Mouse (Mus musculus) spleen, adult 12 weeks (tissue): ENCODE measurements around the gene Polr3e.
A peak's percentile ranks its signal among the peaks of the same experiment; 100 is the strongest.
"Not testable (repeated sequence)": the region's sequence is repeated elsewhere in the genome, so short reads cannot be mapped to it uniquely, and the experiment has no call there.

Experiments used
- DNase-seq: peaks from one replicate; pipeline ENCODE4 v3.0.0; 2022; ENCODE audit warnings: low spot score

Polr3e gene

DNA sequence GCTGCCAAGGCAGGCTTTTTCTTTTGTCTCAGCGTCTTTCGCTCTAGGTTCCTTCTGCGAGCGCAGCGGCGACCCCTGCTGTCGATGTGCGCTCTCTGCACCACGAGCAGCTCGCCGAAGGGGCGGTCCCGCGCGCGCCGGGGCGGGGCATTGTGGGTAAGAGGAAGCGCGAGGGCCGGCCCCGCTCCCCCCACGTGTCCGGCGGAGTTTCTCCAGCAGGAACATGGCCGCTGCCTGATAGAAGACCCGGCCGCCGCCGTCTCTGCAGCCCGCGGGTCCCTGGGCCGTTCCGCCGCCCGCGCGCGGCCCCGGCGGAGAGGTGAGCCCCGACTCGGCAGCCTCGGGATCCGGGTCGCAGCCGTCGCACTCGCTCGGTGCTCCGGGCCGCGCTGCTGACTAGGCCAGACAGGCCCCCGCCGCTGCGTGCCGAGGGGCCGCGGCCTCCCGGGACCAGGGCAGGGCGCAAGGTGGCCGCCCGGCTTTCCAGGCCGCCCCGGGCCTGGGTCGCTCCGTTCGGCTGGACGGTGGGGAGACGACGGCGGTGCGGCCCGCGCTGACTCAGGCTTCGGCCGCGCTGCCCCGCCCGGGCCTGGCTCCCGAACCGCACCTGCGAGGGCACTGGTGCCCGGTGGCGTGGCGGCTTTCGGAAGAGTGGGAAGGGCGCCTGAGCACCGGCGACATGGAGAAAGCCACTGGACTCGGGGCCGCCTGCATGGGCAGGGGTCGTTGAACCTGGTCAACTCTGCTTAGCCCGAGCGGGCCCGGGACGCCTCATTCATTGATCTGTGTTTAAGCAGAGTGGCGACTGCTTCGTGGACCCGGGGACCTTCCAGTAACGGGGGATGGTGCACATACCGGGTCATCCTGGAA is at the start of gene Polr3e:
Polr3e (plus strand) TSS at position 153 of the 870 bp plus-strand sequence.
- DNase-seq: peak; percentile 100

DNA sequence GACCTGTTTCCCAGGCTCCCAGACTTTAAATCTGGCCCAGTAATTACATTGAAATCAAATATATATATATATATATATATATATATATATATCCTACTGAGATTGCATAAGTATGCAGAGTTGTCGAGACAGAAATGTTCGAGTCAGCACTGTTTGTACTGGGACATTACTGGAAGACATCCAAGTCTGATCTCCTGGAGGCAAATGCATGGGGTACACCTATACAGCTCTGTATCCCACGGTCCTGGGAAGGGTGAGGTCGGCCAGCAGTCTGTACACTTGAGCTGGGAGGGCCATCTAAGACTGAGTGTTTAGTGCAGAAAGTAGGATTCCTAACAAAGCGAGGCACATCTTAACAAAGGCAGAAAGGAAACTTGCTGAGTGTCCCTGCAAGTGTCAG is 47.7 kb upstream of the Polr3e start:
- no peak for DNase-seq

DNA sequence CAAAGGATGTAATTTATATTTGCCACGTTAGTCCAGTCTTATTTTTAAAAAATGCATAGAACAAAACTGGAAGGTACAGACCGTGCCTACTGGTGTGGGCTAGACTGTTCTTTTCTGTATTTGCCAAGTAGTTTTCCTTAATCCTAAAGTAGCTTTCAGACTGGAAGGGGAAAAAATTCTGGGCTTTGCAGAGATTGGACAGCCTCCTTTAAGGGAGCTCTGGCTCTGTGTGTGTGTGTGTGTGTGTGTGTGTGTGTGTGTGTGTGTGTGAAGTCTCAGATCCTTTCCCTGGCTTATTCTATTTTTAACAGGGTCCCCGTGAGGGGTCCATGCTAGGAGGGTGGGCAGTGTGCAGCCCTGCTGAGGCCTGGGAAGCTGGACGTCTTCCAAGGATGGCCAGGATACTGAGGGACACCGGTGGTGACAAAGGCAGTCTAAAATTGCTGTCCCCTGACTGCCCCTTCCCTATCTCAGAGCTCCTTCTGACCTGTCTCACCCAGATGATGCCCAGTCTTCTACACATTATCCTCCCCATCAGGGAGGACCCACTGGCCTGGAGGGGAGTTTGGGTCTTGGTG is 47.0 kb upstream of the Polr3e start:
- no peak for DNase-seq

DNA sequence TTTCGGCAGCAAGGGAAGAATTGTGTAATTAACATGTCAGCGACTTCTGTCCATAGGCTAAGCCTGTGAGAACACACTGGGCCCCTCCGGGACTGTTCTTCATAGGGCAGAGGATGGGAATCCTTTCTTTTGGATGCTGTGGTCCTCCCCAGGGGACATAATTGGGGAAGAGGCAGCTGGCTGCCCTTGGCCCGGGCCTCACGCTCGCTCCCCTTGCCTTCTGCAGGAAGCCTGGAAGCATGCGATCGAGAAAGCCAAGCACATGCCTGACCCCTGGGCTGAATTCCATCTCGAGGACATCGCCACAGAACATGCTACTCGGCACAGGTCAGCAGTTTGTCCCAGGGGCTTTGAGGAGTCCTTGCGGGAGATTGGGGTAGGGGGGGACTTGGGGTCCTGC is 44.5 kb upstream of the Polr3e start:
- no peak for DNase-seq

DNA sequence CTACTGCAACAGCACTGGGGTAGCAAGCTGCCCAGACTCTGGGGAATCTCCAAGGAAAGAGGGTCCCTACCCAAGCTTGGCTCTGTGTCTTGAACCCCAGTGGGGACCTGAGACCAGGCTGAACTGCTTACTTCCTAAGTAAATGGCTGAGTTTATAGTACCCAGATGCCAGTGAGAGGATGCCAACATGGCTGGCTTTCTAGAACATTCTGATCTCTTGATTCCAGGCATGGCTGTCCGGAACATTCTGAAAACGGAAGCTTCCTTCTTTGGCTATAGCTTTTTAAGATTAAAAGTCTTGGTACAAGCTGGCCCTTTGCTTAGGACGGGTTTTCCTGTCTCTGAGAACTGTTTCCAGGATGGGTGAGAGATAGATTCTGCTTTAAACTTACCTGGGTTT is 43.5 kb upstream of the Polr3e start:
- no peak for DNase-seq

DNA sequence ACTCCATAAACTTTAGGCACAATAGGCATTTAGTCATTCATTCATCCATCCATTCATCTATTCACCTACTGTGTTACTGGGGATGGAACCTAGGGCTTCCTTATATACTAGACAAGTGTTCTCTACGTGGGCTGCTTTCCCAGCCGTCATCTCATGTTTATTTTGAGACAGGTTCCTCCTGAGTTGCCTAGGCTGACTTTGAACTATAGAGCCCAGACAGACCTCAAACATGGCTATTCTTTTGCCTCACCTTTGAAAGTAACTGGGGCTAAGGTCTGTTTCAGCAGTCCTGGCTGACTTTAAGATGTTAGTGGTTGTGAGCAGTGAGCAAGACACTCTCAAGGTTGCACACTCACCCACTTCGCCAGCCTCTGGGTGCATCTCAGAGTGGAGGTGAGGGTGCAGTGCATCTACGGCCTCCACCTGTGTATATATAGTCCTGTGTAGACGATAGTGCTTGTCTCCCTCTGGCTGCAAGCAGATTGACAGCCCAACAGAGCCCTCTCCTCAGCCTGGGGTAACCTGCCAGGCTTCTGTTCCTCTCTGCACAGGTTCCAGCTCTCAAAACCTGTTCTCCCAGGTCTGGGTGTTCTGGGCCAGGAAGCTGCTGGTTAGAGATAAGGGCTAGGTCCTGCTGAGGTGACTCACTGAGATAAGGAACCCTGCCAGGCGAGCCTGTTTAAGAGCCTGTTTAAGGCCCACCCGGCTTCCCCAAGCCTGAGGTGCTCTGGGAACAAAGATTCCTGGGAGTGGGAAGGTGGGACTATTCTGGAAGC is 42.6 kb upstream of the Polr3e start:
- DNase-seq: peak; percentile 62

DNA sequence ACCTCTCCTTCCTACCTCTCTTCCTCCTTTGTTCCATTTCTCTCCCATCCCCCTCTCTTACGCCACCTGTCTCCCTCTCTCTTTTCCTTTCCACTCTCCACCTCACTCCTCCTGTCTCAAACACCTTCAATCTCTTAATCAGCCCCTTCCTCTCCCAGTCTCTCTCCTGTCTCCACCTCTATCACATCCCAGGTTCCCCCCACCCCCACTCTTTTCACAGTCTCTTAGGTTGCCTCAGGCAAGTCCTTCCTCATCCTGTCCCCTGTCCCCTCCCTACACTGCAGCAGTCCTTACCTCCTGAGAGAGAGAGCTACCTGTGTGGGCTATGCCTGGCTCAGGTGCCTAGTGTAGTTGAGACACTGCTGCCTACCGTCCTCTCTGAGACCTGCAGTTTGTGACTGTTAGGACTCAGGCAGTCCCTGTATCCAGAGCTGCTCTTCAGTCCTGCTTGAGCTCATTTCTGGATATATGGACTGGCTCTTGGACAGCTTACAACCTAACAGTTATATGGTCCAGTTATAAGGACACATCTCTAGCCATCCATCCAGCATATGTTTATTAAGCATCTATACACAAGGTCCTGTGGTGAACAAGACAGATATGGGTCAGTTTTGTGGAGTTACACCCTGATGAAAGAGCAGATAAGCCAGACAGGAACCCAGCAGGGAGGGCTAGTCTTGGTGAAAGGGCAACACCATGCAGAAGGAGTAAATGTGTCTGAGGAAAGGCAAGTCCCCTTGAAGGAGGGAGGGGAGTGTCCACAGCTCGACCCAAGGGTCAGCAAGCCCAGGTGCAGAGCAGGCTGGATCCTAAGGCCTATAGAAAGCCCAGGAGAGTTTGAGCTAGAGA is 41.8 kb upstream of the Polr3e start:
- DNase-seq: no peak

DNA sequence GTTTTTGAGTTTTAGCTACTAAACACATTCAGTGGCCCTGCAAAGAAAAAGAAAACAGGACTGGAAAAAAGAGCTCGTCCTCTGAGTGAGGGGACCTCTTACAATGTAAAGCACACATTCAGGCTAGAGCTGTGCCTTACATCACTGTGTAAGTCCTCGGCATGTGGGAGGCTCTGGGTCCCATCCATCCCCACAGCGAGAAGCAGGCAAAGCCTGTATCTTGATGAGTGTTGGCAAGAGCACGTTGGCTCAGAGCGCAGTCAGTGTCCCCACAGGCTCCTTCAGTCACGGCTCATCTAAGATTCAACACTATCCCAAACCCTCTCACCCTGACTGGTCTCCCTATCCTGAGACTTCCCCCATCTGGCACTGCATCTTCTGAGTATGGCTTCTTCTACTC is 39.3 kb upstream of the Polr3e start:
- no peak for DNase-seq

DNA sequence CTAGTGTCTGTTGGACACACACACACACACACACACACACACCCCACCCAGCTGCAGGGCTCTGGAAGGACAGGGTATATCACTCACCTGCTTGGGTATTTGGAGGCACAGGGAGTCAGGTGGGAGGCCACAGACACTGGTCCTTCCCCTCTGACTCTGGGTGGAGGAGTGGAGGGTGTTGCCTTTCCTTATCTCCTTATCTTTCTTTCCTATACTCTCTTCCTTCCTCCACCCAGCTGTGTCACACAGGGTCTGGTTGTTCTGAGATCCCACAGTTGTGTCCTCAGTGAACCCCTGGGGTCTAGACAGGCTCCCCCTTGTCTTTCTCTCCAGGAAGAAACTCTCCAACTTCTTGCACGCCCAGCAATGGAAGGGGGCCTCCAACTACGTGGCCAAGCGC is 37.6 kb upstream of the Polr3e start:
- peak; percentile 27 for DNase-seq

DNA sequence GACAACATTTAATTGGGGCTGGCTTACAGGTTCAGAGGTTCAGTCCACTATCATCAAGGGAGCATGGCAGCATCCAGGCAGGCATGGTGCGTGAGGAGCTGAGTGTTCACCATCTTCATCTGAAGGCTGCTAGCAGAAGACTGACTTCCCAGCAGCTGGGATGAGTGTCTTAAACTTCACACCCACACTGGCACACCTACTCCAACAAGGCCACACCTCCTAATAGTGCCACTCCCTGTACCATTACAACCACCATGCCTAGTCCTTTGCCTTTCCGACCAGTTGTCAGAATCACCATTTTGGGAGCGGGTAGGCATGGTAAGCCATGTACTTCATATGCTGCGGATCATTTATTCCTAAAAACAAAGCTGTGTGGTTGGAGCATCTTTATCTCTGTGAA is 36.8 kb upstream of the Polr3e start:
- no peak for DNase-seq

DNA sequence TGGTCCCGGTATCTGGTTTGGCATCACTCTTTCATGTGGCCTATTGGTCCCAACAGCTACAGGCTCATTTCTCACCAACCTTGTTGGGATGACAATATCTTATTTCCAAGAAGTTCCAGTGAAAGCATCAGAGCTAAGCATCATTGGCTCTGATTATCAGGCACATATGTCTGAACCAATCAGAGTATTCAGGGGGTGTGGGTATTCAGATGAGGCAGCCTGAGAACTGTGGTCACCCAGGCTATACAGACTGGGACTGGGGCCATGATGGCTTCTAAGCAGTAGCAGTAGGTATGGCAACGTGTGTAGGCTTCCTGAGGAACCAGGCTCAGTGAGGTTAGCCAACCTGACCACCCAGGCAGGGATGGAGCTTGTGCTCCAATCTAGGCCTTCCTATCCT is 36.1 kb upstream of the Polr3e start:
- DNase-seq: no peak

DNA sequence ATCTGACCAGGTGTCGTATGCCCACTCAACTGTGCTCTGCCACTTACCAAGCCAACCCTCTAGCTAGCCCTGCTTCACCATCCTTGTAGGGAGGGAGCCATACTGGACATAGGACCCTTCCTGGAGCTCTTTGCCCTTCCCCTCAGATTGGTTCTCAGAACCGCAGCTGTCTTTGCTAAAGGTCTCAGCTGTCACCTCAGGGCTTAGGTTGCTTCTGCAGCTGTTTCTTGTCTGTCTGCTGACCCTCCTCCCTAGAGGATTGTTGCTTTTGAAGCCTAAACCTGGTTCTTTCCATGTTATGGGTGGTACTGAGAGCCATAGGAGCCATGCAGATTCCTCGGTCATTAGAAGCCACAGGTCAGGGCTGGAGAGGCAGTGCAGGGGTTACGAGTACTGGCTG is 34.9 kb upstream of the Polr3e start:
- DNase-seq: no peak

DNA sequence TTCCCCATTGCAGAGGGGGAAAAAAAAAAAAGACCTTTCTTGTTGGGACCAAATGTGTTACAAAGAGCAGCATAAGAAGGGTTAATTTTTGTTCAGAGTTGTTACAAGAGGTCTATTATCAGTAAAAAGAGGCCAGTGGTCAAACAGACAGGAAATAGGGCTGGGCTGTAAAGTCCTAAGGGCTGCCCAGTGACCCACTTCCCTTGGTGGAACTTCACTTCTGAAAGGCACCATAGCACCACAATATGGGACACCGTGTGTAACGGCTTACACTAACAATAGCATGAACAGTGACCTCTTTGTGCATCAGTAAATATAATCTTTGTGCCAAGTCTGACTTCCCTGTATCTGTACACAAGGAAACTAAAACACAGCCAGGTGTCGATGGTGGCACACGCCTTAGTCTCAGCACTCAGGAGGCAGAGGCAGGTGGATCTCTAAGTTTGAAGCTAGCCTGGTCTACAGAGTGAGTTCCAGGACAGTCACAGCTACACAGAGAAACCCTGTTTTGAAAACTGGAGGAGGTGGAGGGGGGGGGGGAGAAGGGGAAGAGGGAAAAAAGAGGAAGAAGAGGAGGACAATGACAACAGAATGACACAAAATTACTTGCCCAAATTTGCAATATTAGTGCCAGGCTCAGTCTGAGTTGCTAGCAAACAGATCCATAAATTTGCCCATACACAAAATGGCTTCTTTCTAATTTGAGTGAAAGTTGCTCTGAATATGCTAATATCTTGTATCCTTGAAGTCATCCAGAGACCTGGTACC is 33.8 kb upstream of the Polr3e start:
- DNase-seq: no peak

DNA sequence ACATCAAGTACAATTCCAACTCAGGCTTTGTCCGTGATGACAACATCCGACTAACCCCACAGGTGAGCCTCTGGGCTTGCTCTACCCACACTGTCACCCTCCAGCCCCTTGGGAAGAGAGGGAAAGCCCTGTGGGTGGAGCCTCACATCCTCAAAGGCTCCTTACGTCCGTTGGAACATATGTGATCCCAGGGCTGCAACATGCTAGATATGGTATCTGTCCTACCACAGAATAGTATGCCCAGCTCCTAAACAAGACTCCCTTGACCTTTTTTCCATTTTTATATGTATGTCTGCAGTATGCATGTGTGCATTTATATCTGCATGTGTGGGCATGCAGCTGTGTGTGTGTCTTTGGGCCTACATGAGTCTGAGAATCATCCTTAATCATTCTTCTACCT is 32.8 kb upstream of the Polr3e start:
- DNase-seq: no peak

DNA sequence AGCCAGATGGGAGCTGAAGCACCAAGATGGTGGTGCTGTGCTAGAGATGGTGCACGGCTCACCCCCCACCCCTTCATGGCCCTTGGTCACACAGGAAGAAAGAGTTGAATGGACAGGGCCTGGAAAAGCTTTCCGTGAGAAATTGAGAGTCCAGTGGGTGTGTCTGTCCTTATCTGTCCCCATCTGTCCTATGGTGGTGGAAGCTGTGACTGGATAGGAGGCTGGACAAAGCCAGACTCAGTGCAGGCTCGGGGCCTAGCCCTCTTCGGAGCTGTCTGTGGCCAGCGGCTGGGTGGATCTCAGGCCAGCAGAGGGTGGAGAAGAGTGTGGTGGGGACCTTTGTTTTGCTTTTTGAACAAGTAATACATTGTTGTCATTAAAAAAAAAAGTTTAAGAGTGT is 24.4 kb upstream of the Polr3e start:
- no peak for DNase-seq

DNA sequence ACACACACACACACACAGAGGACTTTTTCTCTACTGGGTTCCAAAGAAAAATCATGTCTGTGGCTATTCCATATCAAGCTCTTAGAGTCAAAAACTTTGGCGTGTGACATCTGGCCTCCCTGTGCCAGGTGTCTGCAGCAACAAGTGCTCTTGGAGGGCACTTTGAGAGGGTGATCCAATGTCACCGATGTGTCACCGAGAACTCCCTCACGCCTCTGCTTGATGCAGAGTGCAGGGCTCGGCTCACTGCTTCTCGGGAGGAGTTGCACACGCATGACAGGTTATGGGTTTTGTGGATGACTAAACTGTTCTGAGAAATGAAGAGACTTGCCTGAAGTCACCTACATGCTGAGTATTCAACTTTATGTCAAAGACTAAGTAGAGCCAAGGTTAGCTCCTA is 20.5 kb upstream of the Polr3e start:
- DNase-seq: no peak

DNA sequence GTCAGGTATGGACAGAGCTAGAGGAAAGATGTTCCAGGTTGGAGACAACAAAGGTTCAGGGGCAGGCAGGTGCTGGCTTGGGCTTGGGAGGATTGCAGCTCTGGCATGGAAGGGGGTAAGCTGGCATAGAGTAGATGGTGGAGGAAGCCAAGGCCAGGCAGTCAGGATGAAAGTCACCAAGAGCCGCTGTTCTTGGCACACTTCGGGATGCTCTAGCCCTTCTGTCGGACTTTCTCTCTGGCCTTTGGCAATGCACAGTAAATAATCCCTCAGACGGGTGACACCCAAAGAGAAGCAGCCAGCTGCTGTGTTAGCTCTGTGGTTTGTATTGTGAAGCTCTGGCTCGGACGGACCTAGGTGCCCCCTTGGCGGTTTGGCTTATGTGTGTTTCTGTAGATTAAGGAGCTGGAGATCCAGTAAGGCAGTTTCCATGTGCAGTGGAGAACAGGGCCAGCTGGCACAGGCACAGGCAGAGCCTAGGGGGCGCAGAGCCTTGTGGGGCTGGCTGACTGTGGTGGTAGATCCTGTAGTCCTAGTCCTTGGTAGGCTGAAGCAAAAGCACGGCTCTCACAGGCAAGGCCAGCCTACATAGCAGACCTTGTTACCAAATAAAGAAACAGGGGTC is 19.7 kb upstream of the Polr3e start:
- no peak for DNase-seq

DNA sequence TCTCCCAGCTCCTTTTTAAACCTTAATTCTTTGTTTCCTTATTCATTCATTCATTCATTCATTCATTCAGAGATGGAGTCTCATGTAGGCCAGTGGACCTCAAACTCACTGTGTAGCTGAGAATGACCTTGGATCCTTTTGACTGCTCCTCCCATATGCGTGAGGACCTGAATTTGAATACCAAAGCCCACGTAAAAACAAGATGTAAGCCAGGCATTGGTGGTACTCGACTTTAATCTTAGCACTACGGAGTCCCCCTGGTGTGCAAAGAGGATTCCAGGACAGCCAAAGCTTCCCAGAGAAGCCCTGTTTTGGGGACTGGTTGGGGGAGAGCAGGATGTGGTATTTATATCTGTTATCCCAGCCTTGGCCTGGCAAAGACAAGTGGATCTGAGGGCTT is 17.4 kb upstream of the Polr3e start:
- DNase-seq: no peak

DNA sequence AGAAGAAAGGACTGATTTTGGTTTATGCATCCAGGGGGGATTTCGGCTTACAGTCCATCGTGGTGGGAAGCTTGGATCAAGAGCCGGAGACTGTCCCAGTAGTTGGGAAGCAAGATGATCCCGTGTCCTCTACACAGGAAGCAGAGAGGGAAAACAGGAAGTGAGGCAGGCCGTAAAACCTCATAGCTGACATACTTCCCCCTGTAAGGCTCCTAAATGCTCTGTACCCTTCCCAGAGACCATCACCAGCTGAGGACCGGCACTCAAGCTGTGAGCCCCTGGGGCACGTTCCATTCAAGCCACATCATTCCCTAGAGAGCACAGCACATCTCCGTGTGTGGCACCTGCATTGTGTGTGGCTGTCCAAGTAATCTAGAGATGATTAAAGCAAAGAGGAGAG is 15.8 kb upstream of the Polr3e start:
- no peak for DNase-seq

DNA sequence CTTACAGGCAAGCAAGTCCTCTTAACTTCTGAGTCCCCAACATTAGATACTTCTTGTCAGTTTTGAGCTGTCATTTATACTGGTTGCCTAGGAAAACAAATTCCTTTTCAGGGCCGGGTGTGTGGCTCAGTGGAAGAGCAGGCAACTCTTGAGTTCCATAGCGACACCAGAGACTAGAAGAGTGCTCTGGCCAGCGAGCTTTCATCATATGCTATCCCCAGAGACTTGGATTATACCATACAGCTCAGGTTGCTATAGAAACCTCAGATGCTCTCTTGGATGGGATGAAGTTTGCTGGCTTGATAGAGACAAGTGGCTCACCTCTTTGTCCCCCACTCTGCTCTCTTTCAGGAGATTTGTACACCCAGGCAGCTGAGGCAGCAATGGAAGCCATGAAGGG is 14.6 kb upstream of the Polr3e start:
- no peak for DNase-seq

DNA sequence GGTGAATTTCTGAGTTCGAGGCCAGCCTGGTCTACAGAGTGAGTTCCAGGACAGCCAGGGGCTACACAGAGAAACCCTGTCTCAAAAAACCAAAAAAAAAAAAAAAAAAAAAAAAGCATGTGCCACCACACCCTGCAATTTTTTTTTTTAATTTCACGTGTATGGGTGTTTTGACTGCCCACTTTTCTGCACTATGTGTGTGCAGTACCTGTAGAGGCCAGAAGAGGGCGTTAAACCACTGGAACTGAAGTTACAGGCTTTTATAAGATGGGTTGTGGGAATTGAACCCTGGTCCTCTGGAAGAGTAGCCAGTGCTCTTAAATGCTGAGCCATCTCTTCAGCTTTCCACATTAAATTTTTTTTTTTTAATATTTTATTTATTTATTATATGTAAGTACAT is 7.4 kb upstream of the Polr3e start:
- not testable (repeated sequence) for DNase-seq
